Mouse (Mus musculus): ENCODE measurements around the gene Ubiad1.

Gene Ubiad1

DNA sequence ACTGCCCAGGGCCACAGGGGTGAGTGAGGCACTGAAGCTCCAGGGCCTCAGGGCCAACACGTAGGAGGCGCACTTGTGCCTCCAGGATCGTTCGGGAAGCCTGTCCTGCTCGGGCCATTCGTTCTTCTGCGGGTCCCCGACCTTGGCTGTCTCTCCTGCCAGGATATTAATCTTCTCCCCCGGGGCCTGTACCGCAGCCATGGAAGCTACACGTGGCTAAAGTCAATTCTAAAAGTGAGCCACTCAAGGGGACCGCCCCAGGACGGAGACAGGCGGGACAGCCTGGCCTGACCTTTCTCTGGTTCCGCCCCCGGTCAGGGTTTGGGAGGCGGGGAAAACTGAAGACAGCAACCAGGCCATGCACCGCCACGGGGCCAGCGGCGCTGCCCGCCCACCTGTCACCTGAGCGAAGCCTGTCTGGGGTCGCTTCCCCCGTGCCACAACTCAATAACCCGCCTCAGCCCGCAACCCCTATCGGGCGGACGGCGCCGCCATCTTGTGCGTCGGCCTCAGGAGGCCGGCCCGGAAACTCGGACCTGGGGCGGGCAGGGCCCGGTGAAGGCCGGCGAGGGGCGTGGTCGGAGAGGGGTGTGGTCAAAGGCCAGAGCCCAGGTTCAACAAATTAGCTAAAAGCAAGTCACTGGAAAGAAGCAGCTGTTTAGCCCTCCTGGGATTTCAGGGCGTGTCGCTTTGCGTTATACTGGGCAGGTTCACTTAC is at the start of gene Ubiad1:
Ubiad1 (minus strand) TSS at position 522 of the 718 bp plus-strand sequence.
- DNase-seq (ENCODE audit: low spot score in 2 of 2), result peak; percentile 72 to 74

DNA sequence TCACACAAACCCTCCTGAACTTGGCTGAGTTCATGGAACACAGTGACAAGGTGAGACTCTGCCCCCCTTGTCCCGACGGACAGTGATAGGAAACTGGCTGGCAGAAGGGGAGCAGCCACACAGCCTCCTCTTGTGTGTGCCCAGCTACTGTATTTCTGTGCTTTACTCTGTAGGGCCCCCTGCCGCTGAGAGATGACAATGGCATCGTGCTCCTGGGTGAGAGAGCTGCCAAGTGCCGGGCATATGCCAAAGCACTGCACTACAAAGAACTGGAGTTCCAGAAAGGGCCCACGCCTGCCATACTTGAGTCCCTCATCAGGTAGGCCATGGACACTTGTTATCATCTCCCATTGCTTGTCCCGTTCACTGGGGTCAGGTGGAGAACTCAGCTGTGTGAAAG is 46.9 kb upstream of the Ubiad1 start:
- DNase-seq (ENCODE audit: low spot score in 2 of 2), result no peak

DNA sequence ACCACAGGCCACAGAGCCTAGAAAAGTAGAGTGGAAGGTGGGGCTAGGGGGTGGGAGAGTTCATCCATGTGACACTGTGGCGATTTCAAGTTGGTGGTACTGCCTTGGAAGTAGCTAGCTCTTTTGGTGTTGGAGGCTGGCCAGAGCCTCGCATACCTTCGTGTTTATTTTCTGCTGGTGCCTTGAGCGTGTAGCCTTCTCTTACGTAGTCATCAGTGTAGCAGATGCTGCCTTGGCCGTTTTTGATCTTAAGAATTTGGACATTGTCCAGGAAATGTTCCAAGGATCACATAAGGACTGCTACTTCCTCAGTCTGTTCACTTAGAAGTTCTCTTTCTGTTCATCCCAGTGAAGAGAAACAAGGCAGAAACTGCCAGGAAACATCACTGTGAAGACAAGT is 45.9 kb upstream of the Ubiad1 start:
- no peak for DNase-seq (ENCODE audit: low spot score in 2 of 2)

DNA sequence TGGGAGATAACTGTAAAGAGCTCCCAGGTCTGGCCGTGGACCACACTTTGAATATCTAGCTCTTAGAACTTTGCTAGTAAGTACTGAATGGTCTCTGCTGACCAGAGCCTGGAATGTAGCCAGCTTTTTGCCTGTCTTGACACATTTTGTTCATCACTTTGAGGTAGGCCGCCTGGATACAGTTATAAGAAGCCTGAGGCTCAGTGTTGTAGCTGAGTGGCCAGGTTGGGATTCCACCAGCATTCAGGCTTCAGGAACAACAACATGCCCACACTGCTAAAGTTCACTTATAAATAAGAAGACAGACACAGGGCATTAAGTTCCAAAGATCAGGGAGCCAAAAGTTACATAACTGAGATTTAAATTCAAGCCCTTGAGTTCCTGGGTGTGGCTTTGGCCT is 43.3 kb upstream of the Ubiad1 start:
- DNase-seq (ENCODE audit: low spot score in 2 of 2), result no peak

DNA sequence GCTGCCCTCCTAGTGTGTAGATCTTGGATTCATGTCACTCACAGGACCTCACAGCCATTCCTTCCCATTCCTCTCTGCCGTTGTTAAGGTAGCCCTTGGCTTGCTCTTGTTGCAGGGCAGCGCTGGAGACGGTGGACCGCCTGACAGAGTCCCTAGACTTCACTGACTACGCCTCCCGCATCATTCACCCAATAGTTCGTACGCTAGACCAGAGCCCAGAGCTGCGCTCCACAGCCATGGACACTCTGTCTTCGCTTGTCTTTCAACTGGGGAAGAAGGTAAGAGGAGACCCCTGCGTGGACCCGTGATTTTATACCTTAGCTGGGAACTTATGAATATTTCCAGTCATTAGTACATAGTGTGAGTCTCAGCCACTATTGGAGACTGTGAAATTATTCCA is 39.9 kb upstream of the Ubiad1 start:
- no peak for DNase-seq (ENCODE audit: low spot score in 2 of 2)

DNA sequence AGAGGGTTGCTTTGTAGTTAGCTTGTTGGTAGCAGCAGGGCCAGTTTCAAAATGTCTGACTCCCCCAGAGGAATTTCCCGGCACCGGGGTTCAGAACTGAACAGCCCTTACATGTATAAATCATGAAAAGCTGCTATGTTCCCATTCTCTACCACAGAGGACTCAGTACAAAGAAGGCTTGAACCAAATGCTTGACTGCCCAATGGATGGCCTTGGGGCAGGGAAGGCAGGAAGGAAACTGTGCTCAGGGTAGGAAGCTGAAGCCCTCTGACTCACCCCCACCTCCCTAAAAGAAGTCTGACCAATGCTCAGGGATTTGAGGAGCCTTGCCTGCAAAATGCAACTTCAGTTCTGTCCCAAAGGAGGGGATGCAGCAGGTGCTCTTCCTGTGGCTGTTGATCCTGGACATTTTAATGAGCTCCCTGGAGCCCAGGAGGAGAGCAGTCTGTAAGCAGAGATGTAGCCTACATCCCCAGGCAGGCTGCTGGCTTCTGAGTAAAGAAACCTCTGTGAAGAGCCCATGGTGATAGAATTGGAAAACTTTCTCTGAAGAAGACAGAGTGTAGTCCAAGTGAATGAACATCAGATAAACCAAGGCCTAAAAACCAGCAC is 37.1 kb upstream of the Ubiad1 start:
- no peak for DNase-seq (ENCODE audit: low spot score in 2 of 2)

DNA sequence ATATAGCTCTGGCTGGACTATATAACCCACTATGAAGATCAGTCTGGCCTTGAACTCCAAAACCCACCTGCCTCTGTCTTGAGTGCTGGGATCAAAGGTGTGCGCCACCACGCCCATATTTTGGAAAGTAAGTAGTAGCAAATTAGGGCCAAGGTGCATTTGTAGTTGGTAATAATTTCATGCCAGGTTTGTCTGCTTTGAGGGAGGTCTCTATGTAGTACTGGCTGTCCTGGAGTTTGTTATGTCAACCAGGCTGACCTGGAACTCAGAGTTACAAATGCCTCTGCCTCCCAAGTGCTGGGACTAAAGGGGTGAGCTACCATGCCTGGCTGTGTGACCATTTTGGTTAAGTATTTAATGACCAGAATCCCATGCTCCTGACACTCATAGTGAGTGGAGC is 35.7 kb upstream of the Ubiad1 start:
- no peak for DNase-seq (ENCODE audit: low spot score in 2 of 2)

DNA sequence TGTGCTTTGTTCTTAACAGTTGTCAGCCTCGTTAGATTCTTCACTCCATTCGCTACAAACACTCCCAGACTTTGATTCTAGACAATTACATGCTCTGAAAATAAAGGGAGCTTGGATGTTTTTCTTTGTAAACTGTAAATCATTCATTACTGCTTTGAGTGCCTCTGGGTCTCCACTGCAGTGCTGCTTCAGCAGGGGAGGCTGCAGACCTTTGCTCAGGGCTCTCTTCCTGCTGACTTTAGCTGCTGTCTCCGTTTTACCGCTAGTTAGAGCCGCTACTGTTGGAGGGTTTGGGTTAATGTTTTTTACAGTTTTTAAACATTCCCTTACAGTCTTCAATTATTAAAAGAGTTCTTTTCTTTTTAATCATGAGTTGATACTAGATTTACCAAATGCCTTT is 28.9 kb upstream of the Ubiad1 start:
- no peak for DNase-seq (ENCODE audit: low spot score in 2 of 2)

DNA sequence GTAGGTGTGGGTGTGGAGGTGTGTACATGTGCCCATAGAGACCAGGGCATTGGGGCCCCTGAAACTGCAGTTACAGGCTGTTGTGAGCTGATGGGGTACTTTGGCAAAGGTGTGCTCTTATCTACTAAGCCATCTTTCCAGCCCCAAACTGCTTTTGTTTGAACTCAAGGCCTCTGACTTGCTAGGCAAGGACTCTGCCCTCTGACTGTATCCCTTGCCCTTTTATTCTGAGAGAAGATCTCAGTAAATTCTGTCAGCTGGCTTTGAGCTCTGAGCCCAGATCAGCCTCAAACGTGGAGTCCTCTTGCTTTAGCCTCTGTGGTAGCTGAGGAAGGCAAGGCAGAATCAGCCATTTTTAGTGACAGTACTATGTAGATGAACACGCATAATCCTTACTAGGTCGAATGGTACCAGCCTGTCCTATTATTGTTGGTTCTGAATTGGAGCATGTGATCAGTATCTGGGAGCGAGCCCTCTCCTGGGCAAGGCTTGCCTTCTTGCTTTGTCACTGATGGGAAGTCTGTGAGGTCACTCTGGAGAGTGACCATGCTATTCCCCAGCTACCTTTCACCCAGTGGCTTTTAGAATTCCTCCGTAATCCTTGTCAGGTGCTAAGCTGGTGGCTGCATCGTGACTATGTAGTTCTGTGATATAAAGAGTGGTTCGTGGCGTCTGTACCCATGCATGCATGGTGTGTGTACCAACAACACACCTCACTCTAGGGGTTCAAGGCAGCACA is 28.0 kb upstream of the Ubiad1 start:
- no peak for DNase-seq (ENCODE audit: low spot score in 2 of 2)

DNA sequence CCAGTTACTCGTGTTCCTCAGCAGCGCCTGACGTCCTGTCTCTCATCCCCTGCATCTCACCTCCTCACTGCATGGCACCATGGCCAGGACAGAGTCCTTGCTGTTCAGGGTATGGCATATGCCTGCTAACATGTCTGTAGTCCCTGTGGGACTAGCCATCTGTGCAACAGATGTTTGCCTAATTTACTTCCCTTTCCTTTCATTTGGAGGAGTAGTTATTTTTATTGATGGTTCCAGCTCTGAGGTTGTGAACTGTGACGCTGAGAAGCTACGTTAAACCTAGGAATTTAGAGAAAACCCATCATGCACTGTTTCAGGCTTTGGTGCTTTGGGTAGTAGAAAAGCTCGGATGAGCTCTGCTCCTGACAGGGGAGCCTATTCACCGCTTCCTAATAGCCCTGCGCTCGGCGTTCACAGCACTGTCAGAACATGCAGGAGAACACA is 26.8 kb upstream of the Ubiad1 start:
- DNase-seq (ENCODE audit: low spot score in 2 of 2), result no peak

DNA sequence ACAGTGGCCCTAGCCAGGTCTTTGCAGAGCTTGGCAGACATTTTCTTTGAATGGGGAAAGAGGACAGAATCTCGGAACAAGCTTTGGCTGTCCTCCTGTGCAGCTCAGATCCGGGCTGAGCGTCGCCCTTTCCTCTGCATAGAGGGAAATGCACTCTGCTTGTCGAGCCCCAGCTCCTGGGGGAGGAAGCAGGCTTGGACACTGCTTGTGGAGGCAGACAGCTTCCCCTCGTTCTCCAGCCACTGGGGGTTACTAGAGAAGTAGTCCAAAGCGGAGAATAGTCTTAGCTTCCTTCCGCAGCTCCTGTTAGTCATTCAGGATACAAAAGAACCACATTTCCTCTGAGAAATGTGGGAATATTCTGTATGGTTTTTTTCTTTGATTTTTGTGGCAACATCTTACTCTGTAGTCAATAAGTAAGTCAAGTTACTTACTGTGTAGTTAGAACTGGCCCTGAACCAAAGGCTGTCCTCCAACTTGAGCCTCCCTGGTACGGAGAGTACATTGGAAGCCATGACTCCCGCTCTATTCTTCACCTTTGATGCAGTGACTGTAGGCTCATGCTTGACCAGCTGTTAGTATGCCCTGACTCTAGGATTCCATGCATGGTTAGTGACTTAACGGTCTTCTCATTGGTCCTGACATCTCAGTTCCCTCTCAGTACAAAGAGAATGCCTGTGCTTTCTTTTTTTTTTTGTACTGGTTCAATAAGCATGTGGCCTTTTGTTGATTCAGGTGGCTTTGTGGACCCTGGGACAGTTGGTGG is 25.1 kb upstream of the Ubiad1 start:
- DNase-seq (ENCODE audit: low spot score in 2 of 2), result no peak

DNA sequence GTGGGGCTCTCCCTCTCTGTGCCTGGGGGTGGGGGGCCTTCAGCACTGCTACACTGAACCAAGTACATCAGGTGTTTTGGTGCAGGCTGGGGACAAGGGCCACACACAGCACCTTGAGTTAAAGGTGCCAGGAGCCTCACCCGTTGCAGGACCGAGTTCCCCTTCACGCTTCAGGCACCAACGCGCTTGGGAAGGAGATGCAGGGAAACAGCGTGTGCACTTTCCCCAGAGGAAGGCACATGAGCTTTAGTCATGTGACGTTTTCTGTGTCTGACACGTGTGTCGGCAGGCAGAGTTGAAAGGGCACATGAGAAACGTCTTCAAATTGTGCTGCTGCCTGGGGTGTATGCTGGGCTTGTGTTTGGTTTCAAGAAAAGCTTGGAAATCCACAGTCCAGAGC is 23.8 kb upstream of the Ubiad1 start:
- DNase-seq (ENCODE audit: low spot score in 2 of 2), result no peak

DNA sequence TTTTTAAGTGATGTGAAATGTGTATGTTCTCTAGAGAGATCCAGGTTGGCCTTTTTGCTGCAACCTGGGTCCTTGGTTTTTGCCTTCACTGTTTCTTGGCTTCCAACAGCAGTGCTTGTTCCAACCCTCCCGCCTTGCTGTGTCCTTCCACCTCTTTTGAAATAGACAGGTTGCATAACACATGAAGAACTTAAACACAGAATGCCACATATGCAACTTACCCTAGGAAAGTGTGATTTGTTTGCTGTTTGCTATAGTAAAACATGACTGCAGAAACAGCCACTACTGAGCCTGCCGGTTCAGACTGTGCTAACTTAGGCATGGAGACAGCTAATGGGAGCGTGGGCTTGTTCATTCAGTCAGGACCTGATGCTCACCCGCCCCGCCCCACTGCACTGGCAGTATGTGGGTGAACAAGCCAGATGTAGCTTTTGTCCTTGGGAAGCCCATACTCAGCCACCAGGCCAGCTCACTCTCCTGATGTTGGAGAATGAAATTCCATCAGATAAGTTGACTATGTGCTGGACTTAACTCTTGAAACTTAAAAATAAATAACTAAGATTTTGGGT is 22.0 kb upstream of the Ubiad1 start:
- no peak for DNase-seq (ENCODE audit: low spot score in 2 of 2)

DNA sequence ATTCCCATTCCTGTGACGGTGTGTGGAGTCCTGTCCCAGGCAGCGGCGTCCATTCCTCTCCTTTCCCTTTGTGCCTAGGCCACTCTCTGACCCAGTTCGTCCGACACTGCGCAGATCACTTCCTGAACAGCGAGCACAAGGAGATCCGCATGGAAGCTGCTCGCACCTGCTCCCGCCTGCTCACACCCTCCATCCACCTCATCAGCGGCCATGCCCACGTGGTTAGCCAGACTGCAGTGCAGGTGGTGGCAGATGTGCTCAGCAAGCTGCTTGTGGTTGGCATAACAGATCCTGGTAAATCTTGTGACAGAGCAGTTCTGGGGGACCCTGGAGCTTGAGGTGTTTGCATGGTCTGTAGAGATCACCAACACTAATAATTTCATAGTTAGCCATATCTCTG is 20.3 kb upstream of the Ubiad1 start:
- DNase-seq (ENCODE audit: low spot score in 2 of 2), result no peak

DNA sequence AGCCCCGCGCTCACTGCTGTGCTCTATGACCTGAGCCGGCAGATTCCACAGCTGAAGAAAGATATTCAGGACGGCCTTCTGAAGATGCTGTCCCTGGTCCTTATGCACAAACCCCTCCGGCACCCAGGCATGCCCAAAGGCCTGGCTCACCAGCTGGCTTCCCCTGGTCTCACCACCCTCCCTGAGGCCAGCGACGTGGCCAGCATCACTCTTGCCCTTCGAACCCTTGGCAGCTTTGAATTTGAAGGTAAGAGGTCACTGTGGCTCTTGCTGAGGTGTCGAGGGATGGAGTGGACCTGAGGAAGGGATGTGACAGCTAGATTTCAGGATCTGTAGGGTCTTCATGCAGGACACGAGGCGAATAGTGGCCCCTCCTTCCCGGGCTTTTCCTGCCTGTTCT is 19.7 kb upstream of the Ubiad1 start:
- no peak for DNase-seq (ENCODE audit: low spot score in 2 of 2)

DNA sequence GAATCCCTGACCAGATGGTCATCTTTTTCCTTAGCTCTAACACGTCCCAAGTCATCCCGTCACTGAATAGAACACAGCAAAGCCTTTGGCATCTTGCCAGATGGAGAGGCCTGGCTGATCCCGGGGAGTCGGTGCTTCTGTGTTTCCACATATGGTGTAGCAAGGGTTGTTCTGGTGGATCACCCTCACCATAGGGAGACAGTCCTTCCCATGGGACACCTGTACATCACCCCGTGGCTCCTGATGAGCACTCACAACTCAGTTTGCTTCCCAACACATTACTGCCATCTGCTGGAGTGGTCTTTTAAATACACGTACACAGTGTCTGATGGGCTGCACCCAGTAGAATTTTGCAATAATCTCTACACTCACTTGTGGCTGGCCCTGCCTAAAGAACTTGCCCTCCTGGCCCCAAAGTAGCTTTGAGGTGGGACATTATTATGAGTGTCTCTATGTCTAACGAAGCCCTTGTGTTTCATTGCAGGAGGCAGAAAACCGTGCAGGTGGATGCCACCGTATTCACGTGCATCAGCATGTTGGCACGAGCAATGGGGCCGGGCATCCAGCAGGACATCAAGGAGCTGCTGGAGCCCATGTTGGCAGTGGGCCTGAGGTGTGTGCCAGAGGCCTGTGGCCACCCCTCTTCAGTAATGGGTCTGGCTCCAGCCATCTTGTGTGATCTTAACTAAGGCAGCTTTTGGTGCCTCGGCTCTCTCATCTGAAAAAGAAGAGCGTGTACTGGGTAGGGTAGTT is 18.8 kb upstream of the Ubiad1 start:
- DNase-seq (ENCODE audit: low spot score in 2 of 2), result peak in 1 of 2 experiments; percentile 48

DNA sequence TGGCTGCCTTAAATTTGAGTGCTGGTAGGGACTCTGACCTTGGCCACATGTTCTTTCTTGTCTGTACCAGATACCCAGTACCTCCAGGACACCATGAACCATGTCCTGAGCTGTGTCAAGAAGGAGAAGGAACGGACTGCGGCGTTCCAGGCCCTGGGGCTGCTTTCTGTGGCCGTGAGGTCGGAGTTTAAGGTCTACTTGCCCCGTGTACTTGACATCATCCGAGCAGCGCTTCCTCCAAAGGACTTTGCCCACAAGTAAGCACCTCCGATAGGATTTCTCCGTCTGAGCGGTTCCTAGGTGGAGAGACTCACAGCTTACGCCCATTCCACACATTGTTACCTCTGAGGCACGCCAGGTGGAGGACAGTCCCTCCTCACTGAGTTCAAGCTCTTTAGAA is 18.1 kb upstream of the Ubiad1 start:
- DNase-seq (ENCODE audit: low spot score in 2 of 2), result no peak

DNA sequence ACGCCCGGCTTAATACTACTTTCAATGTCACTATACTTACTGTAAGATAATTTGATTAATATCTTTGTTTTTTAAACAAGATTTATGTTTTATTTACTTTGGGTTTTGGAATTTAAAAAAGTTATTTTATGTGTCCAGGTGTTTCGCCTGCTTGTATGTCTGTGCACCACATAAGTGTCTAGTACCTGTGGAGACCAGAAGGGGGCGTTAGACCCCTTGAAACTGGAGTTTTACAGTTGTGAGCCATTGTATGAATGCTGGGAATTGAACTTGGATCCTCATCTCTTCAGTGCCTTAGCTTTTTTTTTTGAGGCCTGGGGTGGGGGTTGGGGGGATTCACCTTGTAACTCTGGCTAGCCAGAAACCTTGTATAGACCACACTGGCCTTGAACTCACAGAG is 17.2 kb upstream of the Ubiad1 start:
- no peak for DNase-seq (ENCODE audit: low spot score in 2 of 2)

DNA sequence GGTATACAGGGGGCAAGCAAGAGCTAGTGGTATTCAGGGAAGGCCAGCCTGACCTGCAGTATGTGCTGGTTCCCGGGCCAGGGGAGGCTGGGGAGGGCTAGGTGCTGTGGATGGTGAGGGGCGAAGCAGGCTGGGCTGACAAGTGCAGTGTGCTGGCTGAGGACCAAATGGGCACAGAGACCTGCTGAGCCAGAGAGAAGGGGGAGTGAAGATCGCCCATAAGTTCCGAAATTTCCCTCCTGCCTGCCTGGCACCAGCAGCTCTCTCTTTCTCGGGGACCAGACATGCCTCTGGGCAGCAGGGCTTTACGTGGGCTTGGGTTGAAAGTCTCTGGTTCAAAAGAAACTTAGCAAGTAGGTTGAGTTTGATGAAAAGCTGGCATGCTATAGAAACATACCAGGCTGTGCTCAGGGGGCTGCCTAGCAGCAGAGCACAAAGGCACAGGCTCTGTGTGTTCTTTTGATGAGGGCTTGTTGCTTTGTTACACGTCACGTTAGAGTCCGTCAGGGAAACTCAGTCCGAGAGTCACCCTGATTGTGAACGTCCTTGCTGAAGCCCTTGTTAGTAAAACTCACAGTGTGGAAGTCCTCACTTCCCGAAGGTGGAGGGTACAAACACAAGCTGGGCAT is 16.2 kb upstream of the Ubiad1 start:
- DNase-seq (ENCODE audit: low spot score in 2 of 2), result no peak

DNA sequence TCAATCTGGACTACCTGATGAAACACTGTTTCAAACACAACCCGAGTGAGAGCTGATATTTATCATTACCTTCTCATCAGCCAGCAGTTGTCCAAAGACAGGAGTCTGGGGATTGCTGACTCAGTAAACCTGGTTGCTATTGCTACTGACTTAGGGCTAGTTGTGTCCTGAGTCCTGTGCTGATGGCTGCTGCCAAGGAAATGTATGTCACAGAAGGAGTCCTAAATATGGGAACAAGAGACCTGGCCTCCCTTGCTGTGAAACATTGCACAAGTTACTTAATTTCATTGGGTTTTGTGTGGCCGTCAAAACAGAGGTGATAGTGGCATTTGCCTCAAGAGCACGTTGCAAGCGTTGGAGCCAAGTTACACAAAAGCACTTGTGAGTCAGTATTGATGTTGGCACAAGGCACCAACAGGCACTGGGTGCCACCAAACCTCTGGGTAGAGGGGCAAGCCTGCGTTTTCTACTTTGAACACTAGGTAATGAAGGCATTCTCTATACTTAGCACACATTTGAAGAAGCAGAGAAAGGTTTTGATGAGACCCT is 11.0 kb upstream of the Ubiad1 start:
- DNase-seq (ENCODE audit: low spot score in 2 of 2), result no peak
